Mouse (Mus musculus) forebrain, postnatal 0 days (tissue): ENCODE results near the gene Snx27. TPM values are rescaled to one million over a fixed set of nuclear protein-coding genes. Genes with fewer than 3 reads are reported as not detected.

Source experiments
- ATAC-seq: fragments of 200-750 bp; cut with Nextera tagmentation; 2 replicates; pipeline ENCODE4 v1.8.0; 2017; ENCODE audit warnings: mild to moderate bottlenecking, moderate library complexity
- DNase-seq: peaks from one replicate; pipeline ENCODE4 v3.0.0-alpha.2; 2015
- H3K27ac ChIP-seq: fragments of 300-500 bp; sonication (generic); 2 replicates; pipeline ENCODE4 v1.5.1; 2014; ENCODE audit warnings: low read depth, mild to moderate bottlenecking, antibody characterized with exemption, low read length, moderate library complexity, mixed read lengths
- H3K27me3 ChIP-seq: fragments of 300-500 bp; sonication (generic); 2 replicates; pipeline ENCODE4 v1.6.1; 2014; ENCODE audit warnings: mild to moderate bottlenecking, low read length, mixed read lengths; ENCODE audit not compliant: insufficient read depth
- H3K36me3 ChIP-seq: fragments of 300-500 bp; sonication (generic); 2 replicates; pipeline ENCODE4 v1.6.1; 2014; ENCODE audit warnings: mild to moderate bottlenecking, moderate library complexity; ENCODE audit not compliant: insufficient read depth
- H3K4me1 ChIP-seq: fragments of 300-500 bp; sonication (generic); 2 replicates; pipeline ENCODE4 v1.6.1; 2014; ENCODE audit warnings: antibody characterized with exemption; ENCODE audit not compliant: insufficient read depth
- H3K4me2 ChIP-seq: fragments of 300-500 bp; sonication (generic); 2 replicates; pipeline ENCODE4 v1.6.1; 2014; ENCODE audit warnings: low read depth, mild to moderate bottlenecking, moderate library complexity
- H3K4me3 ChIP-seq: fragments of 300-500 bp; sonication (generic); 2 replicates; pipeline ENCODE4 v1.5.1; 2014; ENCODE audit warnings: low read depth, low read length, mixed read lengths
- H3K9ac ChIP-seq: fragments of 300-500 bp; sonication (generic); 2 replicates; pipeline ENCODE4 v1.6.1; 2014; ENCODE audit warnings: mild to moderate bottlenecking
- H3K9me3 ChIP-seq: fragments of 300-500 bp; sonication (generic); 2 replicates; pipeline ENCODE4 v1.6.1; 2016; ENCODE audit warnings: low read length
- CTCF ChIP-seq: sonication (generic); IDR thresholded peaks from 2 replicates; pipeline ENCODE4 v1.5.1; 2016; ENCODE audit warnings: antibody characterized with exemption, control low read depth, low read depth
- WGBS: fragments of 180-500 bp; shearing (Covaris S2); extraction: QIAGEN DNeasy Blood & Tissue Kit; methylation state at CpG from one replicate; pipeline ENCODE4 v1.1.7; 2014; 5-methylcytosine and 5-hydroxymethylcytosine counted together
- polyA plus RNA-seq: library from polyadenylated mRNA; unstranded; fragments of >200 nt; fragmentation: Nextera tagmentation; extraction: Ambion mirVana; gene quantifications from 2 replicates; pipeline ENCODE4 v1.2.1, GENCODE M21; 2015
- total RNA-seq: library from RNA; depleted of rRNA; stranded (reverse); fragments of >200 nt; gene quantifications from 2 replicates; pipeline ENCODE4 v1.2.3, GENCODE M21; 2014; rRNA removed

Gene Snx27
- total RNA-seq (71.8 and 75.2 TPM in 2 replicates), polyA plus RNA-seq (49.0 and 80.0 TPM in 2 replicates)

DNA sequence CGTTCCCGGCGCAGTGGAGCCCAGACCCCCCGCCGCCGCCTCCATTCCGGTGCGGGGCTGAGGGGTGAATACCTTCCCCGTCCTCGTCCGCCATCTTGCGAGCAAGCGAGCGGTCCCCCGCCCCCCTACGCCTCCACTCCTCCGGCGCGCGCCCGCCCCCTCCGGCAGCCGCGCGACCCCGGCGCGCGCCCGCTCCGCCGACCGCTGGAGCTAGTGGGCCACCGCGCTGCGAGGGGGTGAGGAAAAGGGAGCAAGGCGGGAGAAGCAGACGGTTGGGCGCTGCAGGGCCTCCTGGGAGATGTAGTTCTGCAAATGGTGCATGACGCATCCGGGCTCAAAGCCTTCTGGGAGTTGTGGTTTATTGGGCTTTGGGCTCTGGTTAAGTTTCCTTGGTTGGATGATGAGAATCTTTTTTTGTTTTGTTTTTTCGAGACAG, at the start of gene Snx27:
Snx27 (minus strand) TSS at position 261 of the 436 bp plus-strand sequence.
- WGBS, result 1% methylated on average over 20 of the region's 42 CpGs
- H3K4me1 ChIP-seq, result peaks cover 12% of the 10 kb centered on the region
- H3K27ac ChIP-seq, result peak within 1 kb of the TSS; percentile 96
- DNase-seq, result peak; percentile 97
- no peaks in the 10 kb centered on the region for H3K27me3 ChIP-seq
- H3K4me2 ChIP-seq, result peak within 1 kb of the TSS; percentile 76
- H3K9me3 ChIP-seq, result no peaks in the 10 kb centered on the region
- peak within 1 kb of the TSS; percentile 93 for H3K9ac ChIP-seq
- peak within 1 kb of the TSS; percentile 96 for H3K4me3 ChIP-seq
- no peak for TF ChIP-seq CTCF
- no peaks in the 10 kb centered on the region for H3K36me3 ChIP-seq
- ATAC-seq, result peak; percentile 99

DNA sequence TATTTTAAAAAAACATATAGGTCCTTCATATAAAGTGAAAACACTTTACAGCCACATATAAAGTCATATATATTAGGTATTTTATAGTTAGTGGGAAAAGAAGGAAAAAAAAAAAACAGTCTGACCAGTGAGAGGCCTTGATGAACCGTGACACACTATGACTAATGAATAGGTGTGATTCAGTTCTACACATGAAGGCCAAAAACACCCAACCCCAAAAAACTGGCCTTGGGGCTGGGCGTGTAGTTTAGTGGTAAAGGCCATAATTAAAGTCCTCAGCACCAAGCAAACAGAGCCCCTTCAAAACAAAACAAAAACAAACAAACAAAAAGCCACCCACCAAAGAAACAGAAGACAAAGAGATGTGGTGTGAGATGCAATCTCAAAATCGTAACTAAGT, 47.4 kb upstream of the Snx27 start:
- Histone ChIP-seq H3K9me3 (no peaks in the 10 kb centered on the region), H3K27ac (no peak overlapping the region), H3K27me3 (no peaks in the 10 kb centered on the region), H3K9ac (no peak overlapping the region), H3K36me3 (no peaks in the 10 kb centered on the region), H3K4me1 (no peaks in the 10 kb centered on the region), H3K4me2 (no peak overlapping the region), H3K4me3 (no peak overlapping the region)
- DNase-seq (no peak), ATAC-seq (no peak)
- WGBS, result 80% methylated on average over 3 of the region's 3 CpGs
- no peak for TF ChIP-seq CTCF

DNA sequence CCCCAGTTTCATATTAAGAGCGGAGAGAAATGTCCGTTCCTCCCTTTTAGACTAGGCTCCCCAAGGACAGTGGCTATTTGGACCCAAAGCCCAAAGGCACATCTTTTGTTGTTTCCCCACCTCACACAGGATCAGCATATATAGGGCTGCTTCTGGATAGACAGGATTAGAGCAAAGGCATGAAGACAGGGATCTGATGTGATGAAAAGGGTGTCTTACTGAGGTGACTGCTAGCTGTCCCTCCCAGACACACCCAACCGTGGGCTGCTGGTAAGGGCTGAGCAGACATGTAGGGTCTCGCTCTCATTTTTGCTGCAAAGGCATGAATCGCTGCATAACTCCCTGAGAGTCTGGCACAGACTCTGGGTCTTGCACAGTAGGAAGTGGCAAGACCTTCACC, 46.2 kb upstream of the Snx27 start:
- no peaks in the 10 kb centered on the region for H3K4me1 ChIP-seq
- H3K9me3 ChIP-seq, result no peaks in the 10 kb centered on the region
- no peak overlapping the region for H3K4me2 ChIP-seq
- no peak overlapping the region for H3K27ac ChIP-seq
- no peaks in the 10 kb centered on the region for H3K27me3 ChIP-seq
- H3K36me3 ChIP-seq, result no peaks in the 10 kb centered on the region
- WGBS, result 92% methylated on average over 5 of the region's 5 CpGs
- ATAC-seq, result no peak
- TF ChIP-seq CTCF, result no peak
- no peak overlapping the region for H3K4me3 ChIP-seq
- DNase-seq, result no peak
- no peak overlapping the region for H3K9ac ChIP-seq

DNA sequence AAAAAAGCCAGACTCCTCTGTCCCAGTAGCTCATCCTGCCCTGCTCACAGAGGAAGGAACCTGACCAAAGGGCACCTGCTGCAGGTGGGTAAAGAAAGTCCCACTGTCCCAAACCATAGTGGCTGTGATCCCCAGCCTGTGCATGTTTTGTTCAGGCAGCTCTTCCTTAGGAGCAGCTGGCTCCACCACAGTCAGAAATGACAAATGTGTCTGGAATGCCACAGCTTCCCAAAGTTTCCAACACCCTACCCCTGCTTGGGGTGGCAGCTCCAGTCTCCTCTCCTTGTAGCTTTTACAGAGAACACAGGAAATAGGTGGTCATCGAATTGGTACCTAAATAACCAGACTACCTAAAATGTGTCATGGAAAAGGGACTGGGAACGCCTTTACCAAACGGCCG, 41.8 kb upstream of the Snx27 start:
- ATAC-seq (no peak), DNase-seq (no peak)
- no peaks in the 10 kb centered on the region for H3K27me3 ChIP-seq
- no peak overlapping the region for H3K27ac ChIP-seq
- no peak for TF ChIP-seq CTCF
- no peaks in the 10 kb centered on the region for H3K4me1 ChIP-seq
- H3K4me2 ChIP-seq, result no peak overlapping the region
- no peak overlapping the region for H3K9ac ChIP-seq
- no peaks in the 10 kb centered on the region for H3K9me3 ChIP-seq
- no peaks in the 10 kb centered on the region for H3K36me3 ChIP-seq
- H3K4me3 ChIP-seq, result no peak overlapping the region
- WGBS, result 94% methylated on average over 4 of the region's 4 CpGs

DNA sequence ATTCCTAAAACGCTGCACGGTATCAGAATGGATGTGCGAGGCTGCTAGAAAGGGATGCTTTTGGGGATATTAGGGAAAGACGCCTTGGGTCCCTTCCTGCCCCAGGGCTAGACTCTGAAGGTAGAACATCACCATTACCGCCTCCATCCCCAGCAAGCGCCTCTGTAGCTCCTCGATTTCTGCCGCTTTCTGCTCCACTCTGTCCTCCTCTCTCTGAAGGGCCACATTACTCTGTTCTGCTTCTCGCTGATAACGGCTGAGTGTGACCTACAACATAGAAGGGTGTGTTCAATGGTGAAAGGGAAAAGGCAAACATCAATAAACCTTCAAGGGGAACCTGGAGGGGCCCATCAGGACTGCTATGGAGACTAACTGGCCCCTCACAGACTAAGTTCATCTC, 40.0 kb upstream of the Snx27 start:
- H3K36me3 ChIP-seq, result no peaks in the 10 kb centered on the region
- H3K4me3 ChIP-seq, result no peak overlapping the region
- no peaks in the 10 kb centered on the region for H3K4me1 ChIP-seq
- no peak overlapping the region for H3K27ac ChIP-seq
- ATAC-seq (no peak), DNase-seq (no peak)
- no peaks in the 10 kb centered on the region for H3K9me3 ChIP-seq
- 94% methylated on average over 10 of the region's 10 CpGs for whole genome bisulfite sequencing
- H3K9ac ChIP-seq, result no peak overlapping the region
- no peak overlapping the region for H3K4me2 ChIP-seq
- H3K27me3 ChIP-seq, result no peaks in the 10 kb centered on the region
- no peak for TF ChIP-seq CTCF

DNA sequence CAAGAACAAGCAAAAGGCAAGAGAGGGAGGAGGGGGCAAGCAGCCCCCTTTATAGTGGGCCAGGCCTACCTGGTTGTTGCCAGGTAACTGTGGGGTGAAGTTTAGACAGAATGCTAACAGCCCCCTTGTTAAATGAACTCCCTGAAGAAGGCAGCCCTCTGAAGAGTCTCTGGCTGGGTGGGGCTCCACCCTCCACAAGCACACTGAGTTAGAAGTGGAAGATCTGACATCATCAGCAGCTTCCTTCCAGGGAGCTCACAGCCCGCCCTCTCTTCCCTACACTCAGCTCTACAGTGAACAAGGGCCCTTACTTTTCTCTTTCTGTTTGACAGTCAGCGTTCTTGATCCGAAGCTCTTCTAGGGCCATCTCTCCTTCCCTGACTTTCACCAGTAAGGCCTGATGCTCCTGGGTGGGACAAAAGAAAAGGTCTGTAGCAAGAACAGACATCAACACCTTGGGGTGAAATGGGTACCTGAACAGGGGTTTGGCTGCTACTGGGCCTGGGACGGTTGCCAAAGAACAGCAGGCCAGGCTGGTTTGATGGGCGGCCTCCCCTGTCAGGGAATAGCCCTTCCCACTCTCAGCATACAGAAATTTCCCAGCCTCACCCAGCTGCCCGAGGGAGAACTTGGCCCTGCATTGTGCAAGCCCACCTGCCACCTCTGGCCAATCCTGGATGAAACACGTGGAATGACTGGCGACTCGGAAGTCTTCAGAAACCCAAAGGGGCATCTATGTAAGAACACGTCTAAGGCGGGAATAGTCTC, 39.4 kb upstream of the Snx27 start:
- H3K4me3 ChIP-seq, result no peak overlapping the region
- no peaks in the 10 kb centered on the region for H3K9me3 ChIP-seq
- no peaks in the 10 kb centered on the region for H3K27me3 ChIP-seq
- no peak overlapping the region for H3K4me2 ChIP-seq
- TF ChIP-seq CTCF, result no peak
- ATAC-seq, result no peak
- 83% methylated on average over 11 of the region's 11 CpGs for WGBS
- no peak for DNase-seq
- H3K36me3 ChIP-seq, result no peaks in the 10 kb centered on the region
- H3K4me1 ChIP-seq, result no peaks in the 10 kb centered on the region
- no peak overlapping the region for H3K9ac ChIP-seq
- no peak overlapping the region for H3K27ac ChIP-seq

DNA sequence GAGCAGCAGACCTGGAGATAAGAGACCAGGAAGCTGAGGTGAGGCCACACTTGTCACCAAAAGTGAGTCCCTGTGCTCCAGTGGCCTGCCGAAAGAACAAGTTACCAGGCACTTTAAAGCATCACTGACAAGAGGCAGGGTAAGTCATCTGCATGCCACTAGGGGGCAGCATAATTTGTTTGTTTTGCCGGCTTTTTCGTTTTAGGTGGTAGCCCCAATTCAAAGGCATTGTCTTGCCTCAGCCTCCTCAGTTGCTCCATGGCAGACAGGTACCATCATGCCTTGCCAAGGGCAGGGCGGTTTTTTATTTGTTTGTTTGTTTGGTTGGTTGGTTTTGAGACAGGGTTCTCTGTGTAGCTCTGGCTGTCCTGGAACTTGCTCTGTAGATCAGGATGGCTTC, 34.2 kb upstream of the Snx27 start:
- DNase-seq (no peak), ATAC-seq (no peak)
- peaks cover 1% of the 10 kb centered on the region; the same call in 1 of the 2 replicates for H3K4me1 ChIP-seq
- WGBS, result 66% methylated on average over 4 of the region's 4 CpGs
- no peak overlapping the region for H3K27ac ChIP-seq
- TF ChIP-seq CTCF, result peak; percentile 49
- H3K27me3 ChIP-seq, result no peaks in the 10 kb centered on the region
- no peaks in the 10 kb centered on the region for H3K36me3 ChIP-seq
- H3K4me2 ChIP-seq, result no peak overlapping the region
- no peak overlapping the region for H3K4me3 ChIP-seq
- no peak overlapping the region for H3K9ac ChIP-seq
- no peaks in the 10 kb centered on the region for H3K9me3 ChIP-seq
